Mouse (Mus musculus): ENCODE measurements around the gene Dcun1d3. TPM values are rescaled to one million over a fixed set of nuclear protein-coding genes. Genes with fewer than 3 reads are reported as not detected.

The Dcun1d3 gene
- polyA plus RNA-seq (2014; fragmentation: Nextera tagmentation; extraction: Ambion mirVana) = 3.4 and 6.2 TPM in 2 replicates

- H3K9me3 ChIP-seq (replicated peaks; ENCODE audit: control insufficient read depth, low read length) = no peaks in the 10 kb centered on the region
- H3K4me2 ChIP-seq = peak within 1 kb of the TSS; percentile 79
- H3K27me3 ChIP-seq (ENCODE audit: control insufficient read depth, insufficient read depth, low read length) = no peaks in the 10 kb centered on the region
- H3K9ac ChIP-seq (ENCODE audit: low read depth, low read length) = peak within 1 kb of the TSS; percentile 80
- H3K27ac ChIP-seq (ENCODE audit: low read depth, low read length) = peak within 1 kb of the TSS; percentile 97
- H3K36me3 ChIP-seq (ENCODE audit: control insufficient read depth, insufficient read depth, low read length) = no peaks in the 10 kb centered on the region
- peak; percentile 98 for ATAC-seq (replicated peaks; ENCODE audit: insufficient number of reproducible peaks, low FRiP score, low TSS enrichment)
- H3K4me3 ChIP-seq (ENCODE audit: low read depth, low read length) = peak within 1 kb of the TSS; percentile 73
- under 1% methylated on average over 63 of the region's 63 CpGs for WGBS (ENCODE audit: insufficient replicate concordance)
- H3K4me1 ChIP-seq (ENCODE audit: control insufficient read depth, insufficient read depth, low read length) = peaks cover 14% of the 10 kb centered on the region; the same call in 1 of the 2 replicates
Observed at GRCm38 (mm10) chr7:119895639-119896512, at the start of gene Dcun1d3, which contains the start of gene Lyrm1. Gene Dcun1d3 (minus strand): TSS chr7:119896298. Gene Lyrm1 (plus strand): TSS chr7:119895861.

- Histone ChIP-seq H3K9ac (ENCODE audit: low read depth, low read length) (no peak overlapping the region), H3K4me1 (ENCODE audit: control insufficient read depth, insufficient read depth, low read length) (no peaks in the 10 kb centered on the region), H3K4me3 (ENCODE audit: low read depth, low read length) (no peak overlapping the region), H3K36me3 (ENCODE audit: control insufficient read depth, insufficient read depth, low read length) (no peaks in the 10 kb centered on the region), H3K27ac (ENCODE audit: low read depth, low read length) (no peak overlapping the region), H3K27me3 (ENCODE audit: control insufficient read depth, insufficient read depth, low read length) (no peaks in the 10 kb centered on the region), H3K4me2 (no peak overlapping the region), H3K9me3 (replicated peaks; ENCODE audit: control insufficient read depth, low read length) (no peaks in the 10 kb centered on the region)
- WGBS (ENCODE audit: insufficient replicate concordance) = 61% methylated on average over 2 of the region's 2 CpGs
- no peak for ATAC-seq (replicated peaks; ENCODE audit: insufficient number of reproducible peaks, low FRiP score, low TSS enrichment)
Observed at GRCm38 (mm10) chr7:119941569-119941968, 45.5 kb upstream of the Dcun1d3 start.

- 68% methylated on average over 5 of the region's 5 CpGs for WGBS (ENCODE audit: insufficient replicate concordance)
- Histone ChIP-seq H3K4me3 (ENCODE audit: low read depth, low read length) (no peak overlapping the region), H3K27ac (ENCODE audit: low read depth, low read length) (no peak overlapping the region), H3K4me2 (no peak overlapping the region), H3K9ac (ENCODE audit: low read depth, low read length) (no peak overlapping the region), H3K27me3 (ENCODE audit: control insufficient read depth, insufficient read depth, low read length) (no peaks in the 10 kb centered on the region), H3K9me3 (replicated peaks; ENCODE audit: control insufficient read depth, low read length) (no peaks in the 10 kb centered on the region), H3K4me1 (ENCODE audit: control insufficient read depth, insufficient read depth, low read length) (no peaks in the 10 kb centered on the region), H3K36me3 (ENCODE audit: control insufficient read depth, insufficient read depth, low read length) (no peaks in the 10 kb centered on the region)
- no peak for ATAC-seq (replicated peaks; ENCODE audit: insufficient number of reproducible peaks, low FRiP score, low TSS enrichment)
Observed at GRCm38 (mm10) chr7:119937036-119937435, 40.9 kb upstream of the Dcun1d3 start.

GRCm38 (mm10) chr7:119936321-119936720 is 40.2 kb upstream of the Dcun1d3 start:
- Histone ChIP-seq H3K4me1 (ENCODE audit: control insufficient read depth, insufficient read depth, low read length) (no peaks in the 10 kb centered on the region), H3K4me2 (no peak overlapping the region), H3K27ac (ENCODE audit: low read depth, low read length) (no peak overlapping the region), H3K4me3 (ENCODE audit: low read depth, low read length) (no peak overlapping the region), H3K9ac (ENCODE audit: low read depth, low read length) (no peak overlapping the region), H3K36me3 (ENCODE audit: control insufficient read depth, insufficient read depth, low read length) (no peaks in the 10 kb centered on the region), H3K27me3 (ENCODE audit: control insufficient read depth, insufficient read depth, low read length) (no peaks in the 10 kb centered on the region), H3K9me3 (replicated peaks; ENCODE audit: control insufficient read depth, low read length) (no peaks in the 10 kb centered on the region)
- ATAC-seq (replicated peaks; ENCODE audit: insufficient number of reproducible peaks, low FRiP score, low TSS enrichment) = no peak

- no peak overlapping the region for H3K9ac ChIP-seq (ENCODE audit: low read depth, low read length)
- no peak overlapping the region for H3K4me3 ChIP-seq (ENCODE audit: low read depth, low read length)
- H3K36me3 ChIP-seq (ENCODE audit: control insufficient read depth, insufficient read depth, low read length) = no peaks in the 10 kb centered on the region
- ATAC-seq (replicated peaks; ENCODE audit: insufficient number of reproducible peaks, low FRiP score, low TSS enrichment) = no peak
- no peaks in the 10 kb centered on the region for H3K4me1 ChIP-seq (ENCODE audit: control insufficient read depth, insufficient read depth, low read length)
- WGBS (ENCODE audit: insufficient replicate concordance) = 55% methylated on average over 2 of the region's 2 CpGs
- no peaks in the 10 kb centered on the region for H3K27me3 ChIP-seq (ENCODE audit: control insufficient read depth, insufficient read depth, low read length)
- H3K27ac ChIP-seq (ENCODE audit: low read depth, low read length) = no peak overlapping the region
- H3K9me3 ChIP-seq (replicated peaks; ENCODE audit: control insufficient read depth, low read length) = no peaks in the 10 kb centered on the region
- H3K4me2 ChIP-seq = no peak overlapping the region
Observed at GRCm38 (mm10) chr7:119928783-119929440, 32.8 kb upstream of the Dcun1d3 start.

GRCm38 (mm10) chr7:119921054-119921453 is 25.0 kb upstream of the Dcun1d3 start:
- no peaks in the 10 kb centered on the region for H3K4me1 ChIP-seq (ENCODE audit: control insufficient read depth, insufficient read depth, low read length)
- no peak overlapping the region for H3K4me3 ChIP-seq (ENCODE audit: low read depth, low read length)
- H3K4me2 ChIP-seq = no peak overlapping the region
- H3K9ac ChIP-seq (ENCODE audit: low read depth, low read length) = no peak overlapping the region
- no peaks in the 10 kb centered on the region for H3K9me3 ChIP-seq (replicated peaks; ENCODE audit: control insufficient read depth, low read length)
- WGBS (ENCODE audit: insufficient replicate concordance) = 73% methylated on average over 4 of the region's 4 CpGs
- H3K27ac ChIP-seq (ENCODE audit: low read depth, low read length) = no peak overlapping the region
- H3K36me3 ChIP-seq (ENCODE audit: control insufficient read depth, insufficient read depth, low read length) = no peaks in the 10 kb centered on the region
- no peaks in the 10 kb centered on the region for H3K27me3 ChIP-seq (ENCODE audit: control insufficient read depth, insufficient read depth, low read length)
- ATAC-seq (replicated peaks; ENCODE audit: insufficient number of reproducible peaks, low FRiP score, low TSS enrichment) = no peak

GRCm38 (mm10) chr7:119920457-119920856 is 24.4 kb upstream of the Dcun1d3 start:
- ATAC-seq (replicated peaks; ENCODE audit: insufficient number of reproducible peaks, low FRiP score, low TSS enrichment) = no peak
- Histone ChIP-seq H3K27ac (ENCODE audit: low read depth, low read length) (no peak overlapping the region), H3K36me3 (ENCODE audit: control insufficient read depth, insufficient read depth, low read length) (no peaks in the 10 kb centered on the region), H3K9ac (ENCODE audit: low read depth, low read length) (no peak overlapping the region), H3K4me1 (ENCODE audit: control insufficient read depth, insufficient read depth, low read length) (no peaks in the 10 kb centered on the region), H3K4me2 (no peak overlapping the region), H3K4me3 (ENCODE audit: low read depth, low read length) (no peak overlapping the region), H3K27me3 (ENCODE audit: control insufficient read depth, insufficient read depth, low read length) (no peaks in the 10 kb centered on the region), H3K9me3 (replicated peaks; ENCODE audit: control insufficient read depth, low read length) (no peaks in the 10 kb centered on the region)
- 23% methylated on average over 2 of the region's 2 CpGs for WGBS (ENCODE audit: insufficient replicate concordance)

- Histone ChIP-seq H3K27me3 (ENCODE audit: control insufficient read depth, insufficient read depth, low read length) (no peaks in the 10 kb centered on the region), H3K9me3 (replicated peaks; ENCODE audit: control insufficient read depth, low read length) (no peaks in the 10 kb centered on the region), H3K9ac (ENCODE audit: low read depth, low read length) (no peak overlapping the region), H3K4me2 (no peak overlapping the region), H3K36me3 (ENCODE audit: control insufficient read depth, insufficient read depth, low read length) (no peaks in the 10 kb centered on the region), H3K27ac (ENCODE audit: low read depth, low read length) (no peak overlapping the region), H3K4me1 (ENCODE audit: control insufficient read depth, insufficient read depth, low read length) (no peaks in the 10 kb centered on the region), H3K4me3 (ENCODE audit: low read depth, low read length) (no peak overlapping the region)
- WGBS (ENCODE audit: insufficient replicate concordance) = 51% methylated on average over 3 of the region's 3 CpGs
- no peak; the same call in 1 of the 2 replicates for ATAC-seq (replicated peaks; ENCODE audit: insufficient number of reproducible peaks, low FRiP score, low TSS enrichment)
Observed at GRCm38 (mm10) chr7:119911727-119912126, 15.6 kb upstream of the Dcun1d3 start.
